Mouse (Mus musculus): ENCODE measurements around the gene Trim67. TPM values are rescaled to one million over a fixed set of nuclear protein-coding genes. Genes with fewer than 3 reads are reported as not detected.

The Trim67 gene
- polyA plus RNA-seq, 1 experiment from 2014 or later = 1.1 TPM

GRCm38 (mm10) chr8:124784613-124785012, 8.3 kb upstream of the Trim67 start:
- peaks cover 3% of the 10 kb centered on the region; the same call in 1 of the 2 replicates for H3K4me1 ChIP-seq (ENCODE audit: control insufficient read depth, insufficient read depth, low read length)
- no peak overlapping the region for H3K4me3 ChIP-seq (ENCODE audit: low read depth, low read length)
- H3K9me3 ChIP-seq (ENCODE audit: control insufficient read depth, low read length) = no peaks in the 10 kb centered on the region
- ATAC-seq (ENCODE audit: low read depth) = no peak
- H3K36me3 ChIP-seq (ENCODE audit: control insufficient read depth, insufficient read depth, low read length) = no peaks in the 10 kb centered on the region
- H3K9ac ChIP-seq (ENCODE audit: low read depth, low read length) = no peak overlapping the region
- 80% methylated on average over 13 of the region's 13 CpGs for WGBS
- DNase-seq (ENCODE audit: low spot score) = peak; percentile 47
- no peak overlapping the region for H3K4me2 ChIP-seq (ENCODE audit: low read depth, low read length)
- H3K27ac ChIP-seq (replicated peaks; ENCODE audit: low read depth, low read length) = no peak overlapping the region
- H3K27me3 ChIP-seq (replicated peaks; ENCODE audit: control insufficient read depth, insufficient read depth, low read length) = no peaks in the 10 kb centered on the region

- WGBS = 79% methylated on average over 4 of the region's 4 CpGs
- no peaks in the 10 kb centered on the region for H3K9me3 ChIP-seq (ENCODE audit: control insufficient read depth, low read length)
- DNase-seq (ENCODE audit: low spot score) = no peak
- H3K4me3 ChIP-seq (ENCODE audit: low read depth, low read length) = no peak overlapping the region
- H3K9ac ChIP-seq (ENCODE audit: low read depth, low read length) = no peak overlapping the region
- H3K27me3 ChIP-seq (replicated peaks; ENCODE audit: control insufficient read depth, insufficient read depth, low read length) = peaks cover 50% of the 10 kb centered on the region
- no peaks in the 10 kb centered on the region for H3K36me3 ChIP-seq (ENCODE audit: control insufficient read depth, insufficient read depth, low read length)
- peaks cover 17% of the 10 kb centered on the region for H3K4me1 ChIP-seq (ENCODE audit: control insufficient read depth, insufficient read depth, low read length)
- no peak for ATAC-seq (ENCODE audit: low read depth)
- H3K4me2 ChIP-seq (ENCODE audit: low read depth, low read length) = no peak overlapping the region
- H3K27ac ChIP-seq (replicated peaks; ENCODE audit: low read depth, low read length) = no peak overlapping the region
Observed at GRCm38 (mm10) chr8:124790676-124791075, 2.2 kb upstream of the Trim67 start.

DNA sequence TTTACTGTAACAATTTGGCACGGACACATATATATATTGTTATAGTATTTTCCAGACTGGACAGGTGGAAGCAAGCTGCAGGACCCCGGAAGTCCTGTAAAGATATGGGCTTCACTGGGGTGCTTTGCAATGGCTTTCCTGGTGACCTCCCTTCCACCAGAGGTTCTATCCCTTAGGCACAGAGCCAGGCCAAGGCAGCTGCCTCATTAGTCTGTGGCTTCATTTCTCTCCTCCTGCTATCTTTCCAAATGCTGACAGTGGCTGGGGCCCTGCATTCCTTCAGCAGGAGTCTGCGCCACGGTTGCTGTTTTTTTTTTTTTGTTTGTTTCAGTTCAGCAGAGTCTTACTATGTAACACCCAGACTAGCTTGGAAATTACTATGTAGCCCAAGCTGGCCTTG, 1.1 kb upstream of the Trim67 start:
- H3K4me2 ChIP-seq (ENCODE audit: low read depth, low read length) = peak overlapping the region; percentile 100
- ATAC-seq (ENCODE audit: low read depth) (no peak), DNase-seq (ENCODE audit: low spot score) (no peak)
- WGBS = 43% methylated on average over 4 of the region's 4 CpGs
- H3K27me3 ChIP-seq (replicated peaks; ENCODE audit: control insufficient read depth, insufficient read depth, low read length) = peaks cover 60% of the 10 kb centered on the region
- peak overlapping the region; percentile 65 for H3K4me3 ChIP-seq (ENCODE audit: low read depth, low read length)
- H3K9ac ChIP-seq (ENCODE audit: low read depth, low read length) = 0 out of 2 replicates have a peak overlapping the region, but pooled peaks have one; percentile 52
- no peaks in the 10 kb centered on the region for H3K36me3 ChIP-seq (ENCODE audit: control insufficient read depth, insufficient read depth, low read length)
- H3K4me1 ChIP-seq (ENCODE audit: control insufficient read depth, insufficient read depth, low read length) = peaks cover 17% of the 10 kb centered on the region
- H3K9me3 ChIP-seq (ENCODE audit: control insufficient read depth, low read length) = no peaks in the 10 kb centered on the region
- no peak overlapping the region for H3K27ac ChIP-seq (replicated peaks; ENCODE audit: low read depth, low read length)

DNA sequence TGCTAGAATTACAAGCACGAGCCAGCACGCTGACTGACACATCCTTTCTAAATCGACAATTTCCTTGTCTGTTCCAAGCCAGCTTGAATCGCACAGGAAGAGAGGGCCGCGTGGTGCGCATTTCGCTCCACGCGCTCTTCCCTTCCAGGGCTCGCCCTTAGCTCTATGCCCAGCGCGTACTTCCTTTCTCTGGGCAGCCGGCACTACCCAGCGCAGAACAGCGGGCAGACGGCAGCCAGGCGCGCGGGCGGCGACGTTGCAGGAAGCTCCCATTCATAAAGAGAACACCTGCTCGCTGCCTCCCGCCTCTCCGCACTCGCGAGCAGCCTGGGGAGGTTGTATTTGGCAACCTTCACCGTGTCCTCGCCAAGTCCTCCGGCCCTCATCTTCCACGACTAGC, 706 bp upstream of the Trim67 start:
- H3K36me3 ChIP-seq (ENCODE audit: control insufficient read depth, insufficient read depth, low read length) = no peaks in the 10 kb centered on the region
- H3K4me1 ChIP-seq (ENCODE audit: control insufficient read depth, insufficient read depth, low read length) = peaks cover 17% of the 10 kb centered on the region
- peaks cover 64% of the 10 kb centered on the region for H3K27me3 ChIP-seq (replicated peaks; ENCODE audit: control insufficient read depth, insufficient read depth, low read length)
- under 1% methylated on average over 32 of the region's 32 CpGs for WGBS
- peak; percentile 42 for DNase-seq (ENCODE audit: low spot score)
- peak overlapping the region; percentile 100 for H3K4me2 ChIP-seq (ENCODE audit: low read depth, low read length)
- H3K27ac ChIP-seq (replicated peaks; ENCODE audit: low read depth, low read length) = no peak overlapping the region
- peak overlapping the region; percentile 52; the same call in 1 of the 2 replicates for H3K9ac ChIP-seq (ENCODE audit: low read depth, low read length)
- ATAC-seq (ENCODE audit: low read depth) = 0 out of 2 replicates have a peak, but pooled peaks have one; percentile 16
- no peaks in the 10 kb centered on the region for H3K9me3 ChIP-seq (ENCODE audit: control insufficient read depth, low read length)
- H3K4me3 ChIP-seq (ENCODE audit: low read depth, low read length) = peak overlapping the region; percentile 65

GRCm38 (mm10) chr8:124793172-124793651, 320 bp downstream of the Trim67 start:
- Histone ChIP-seq H3K4me1 (ENCODE audit: control insufficient read depth, insufficient read depth, low read length) (peaks cover 17% of the 10 kb centered on the region), H3K36me3 (ENCODE audit: control insufficient read depth, insufficient read depth, low read length) (no peaks in the 10 kb centered on the region), H3K27ac (replicated peaks; ENCODE audit: low read depth, low read length) (no peak overlapping the region), H3K4me2 (ENCODE audit: low read depth, low read length) (peak overlapping the region; percentile 100), H3K27me3 (replicated peaks; ENCODE audit: control insufficient read depth, insufficient read depth, low read length) (peaks cover 67% of the 10 kb centered on the region), H3K4me3 (ENCODE audit: low read depth, low read length) (peak overlapping the region; percentile 65), H3K9me3 (ENCODE audit: control insufficient read depth, low read length) (no peaks in the 10 kb centered on the region), H3K9ac (ENCODE audit: low read depth, low read length) (peak overlapping the region; percentile 52)
- ATAC-seq (ENCODE audit: low read depth) (peak; percentile 91), DNase-seq (ENCODE audit: low spot score) (peak; percentile 84)
- WGBS = 2% methylated on average over 22 of the region's 51 CpGs

DNA sequence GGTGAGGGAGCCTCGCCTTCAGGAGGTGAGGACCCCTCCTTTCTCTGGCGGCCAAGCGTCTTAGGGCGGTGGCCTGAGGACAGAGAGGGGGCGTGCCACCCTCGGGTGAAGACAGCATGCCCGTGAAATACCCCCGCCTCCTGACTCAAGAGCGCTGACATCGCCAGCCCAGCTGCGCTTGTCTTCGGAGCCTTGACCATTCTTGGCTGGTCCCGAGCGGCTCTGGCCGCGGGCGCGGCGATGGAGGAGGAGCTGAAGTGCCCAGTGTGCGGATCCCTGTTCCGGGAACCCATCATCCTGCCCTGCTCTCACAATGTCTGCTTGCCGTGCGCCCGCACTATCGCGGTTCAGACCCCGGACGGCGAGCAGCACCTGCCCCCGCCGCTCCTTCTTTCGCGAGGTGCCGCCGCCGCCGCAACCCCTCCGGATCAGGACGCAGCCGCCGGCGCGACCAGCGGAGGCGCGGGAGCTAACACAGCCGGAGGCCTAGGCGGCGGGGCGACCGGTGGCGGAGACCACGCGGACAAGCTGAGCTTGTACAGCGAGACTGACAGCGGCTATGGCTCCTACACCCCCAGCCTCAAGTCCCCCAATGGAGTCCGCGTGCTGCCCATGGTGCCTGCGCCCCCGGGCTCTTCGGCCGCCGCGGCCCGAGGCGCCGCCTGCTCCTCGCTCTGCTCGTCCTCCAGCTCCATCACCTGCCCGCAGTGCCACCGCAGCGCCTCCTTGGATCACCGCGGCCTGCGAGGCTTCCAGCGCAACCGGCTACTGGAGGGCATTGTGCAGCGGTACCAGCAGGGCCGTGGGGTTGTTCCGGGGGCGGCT, 981 bp downstream of the Trim67 start:
- H3K9ac ChIP-seq (ENCODE audit: low read depth, low read length) = peak overlapping the region; percentile 14; the same call in 1 of the 2 replicates
- no peak for DNase-seq (ENCODE audit: low spot score)
- WGBS = 1% methylated on average over 28 of the region's 81 CpGs

GRCm38 (mm10) chr8:124794486-124794780, 1.5 kb downstream of the Trim67 start:
- Histone ChIP-seq H3K4me1 (ENCODE audit: control insufficient read depth, insufficient read depth, low read length) (peaks cover 17% of the 10 kb centered on the region), H3K27me3 (replicated peaks; ENCODE audit: control insufficient read depth, insufficient read depth, low read length) (peaks cover 67% of the 10 kb centered on the region), H3K36me3 (ENCODE audit: control insufficient read depth, insufficient read depth, low read length) (no peaks in the 10 kb centered on the region), H3K4me3 (ENCODE audit: low read depth, low read length) (peak overlapping the region; percentile 65), H3K9ac (ENCODE audit: low read depth, low read length) (no peak overlapping the region), H3K27ac (replicated peaks; ENCODE audit: low read depth, low read length) (no peak overlapping the region), H3K9me3 (ENCODE audit: control insufficient read depth, low read length) (no peaks in the 10 kb centered on the region), H3K4me2 (ENCODE audit: low read depth, low read length) (peak overlapping the region; percentile 100)
- 0% methylated on average over 12 of the region's 25 CpGs for WGBS
- ATAC-seq (ENCODE audit: low read depth) = 0 out of 2 replicates have a peak, but pooled peaks have one; percentile 12
- peak; percentile 57 for DNase-seq (ENCODE audit: low spot score)

More for the DNA sequence above, 981 bp downstream of the Trim67 start:
- H3K27ac ChIP-seq (replicated peaks; ENCODE audit: low read depth, low read length) = no peak overlapping the region
- H3K4me2 ChIP-seq (ENCODE audit: low read depth, low read length) = peak overlapping the region; percentile 100
- no peaks in the 10 kb centered on the region for H3K9me3 ChIP-seq (ENCODE audit: control insufficient read depth, low read length)
- no peaks in the 10 kb centered on the region for H3K36me3 ChIP-seq (ENCODE audit: control insufficient read depth, insufficient read depth, low read length)
- no peak; the same call in 1 of the 2 replicates for ATAC-seq (ENCODE audit: low read depth)
- peak overlapping the region; percentile 65 for H3K4me3 ChIP-seq (ENCODE audit: low read depth, low read length)
- H3K4me1 ChIP-seq (ENCODE audit: control insufficient read depth, insufficient read depth, low read length) = peaks cover 17% of the 10 kb centered on the region
- H3K27me3 ChIP-seq (replicated peaks; ENCODE audit: control insufficient read depth, insufficient read depth, low read length) = peaks cover 67% of the 10 kb centered on the region

- no peak overlapping the region for H3K27ac ChIP-seq (replicated peaks; ENCODE audit: low read depth, low read length)
- H3K9me3 ChIP-seq (ENCODE audit: control insufficient read depth, low read length) = no peaks in the 10 kb centered on the region
- no peak overlapping the region; the same call in 1 of the 2 replicates for H3K4me2 ChIP-seq (ENCODE audit: low read depth, low read length)
- no peak overlapping the region for H3K4me3 ChIP-seq (ENCODE audit: low read depth, low read length)
- peaks cover 64% of the 10 kb centered on the region for H3K27me3 ChIP-seq (replicated peaks; ENCODE audit: control insufficient read depth, insufficient read depth, low read length)
- H3K9ac ChIP-seq (ENCODE audit: low read depth, low read length) = no peak overlapping the region
- DNase-seq (ENCODE audit: low spot score) (no peak), ATAC-seq (ENCODE audit: low read depth) (no peak)
- no peaks in the 10 kb centered on the region for H3K36me3 ChIP-seq (ENCODE audit: control insufficient read depth, insufficient read depth, low read length)
- 68% methylated on average over 8 of the region's 8 CpGs for WGBS
- peaks cover 17% of the 10 kb centered on the region for H3K4me1 ChIP-seq (ENCODE audit: control insufficient read depth, insufficient read depth, low read length)
Observed at GRCm38 (mm10) chr8:124795781-124796488, 3.0 kb downstream of the Trim67 start.

All from embryonic facial prominence, embryonic 14.5 days (tissue).